Mouse (Mus musculus): ENCODE data around the gene Crip3.

Gene Crip3

GRCm38 (mm10) chr17:46455110-46455691 lies 26.5 kb downstream of the Crip3 start:
- DNase-seq (ENCODE audit: low spot score) = no peak

GRCm38 (mm10) chr17:46457791-46458190 lies 29.1 kb downstream of the Crip3 start:
- no peak for DNase-seq (ENCODE audit: low spot score)

- no peak for DNase-seq (ENCODE audit: low spot score)
Observed at GRCm38 (mm10) chr17:46458439-46458838, 29.7 kb downstream of the Crip3 start.

GRCm38 (mm10) chr17:46460673-46461072 lies 31.9 kb downstream of the Crip3 start:
- DNase-seq (ENCODE audit: low spot score) = no peak

GRCm38 (mm10) chr17:46461347-46461746 lies 32.6 kb downstream of the Crip3 start:
- no peak for DNase-seq (ENCODE audit: low spot score)

- DNase-seq (ENCODE audit: low spot score) = no peak
Observed at GRCm38 (mm10) chr17:46462226-46462625, 33.5 kb downstream of the Crip3 start.

DNA sequence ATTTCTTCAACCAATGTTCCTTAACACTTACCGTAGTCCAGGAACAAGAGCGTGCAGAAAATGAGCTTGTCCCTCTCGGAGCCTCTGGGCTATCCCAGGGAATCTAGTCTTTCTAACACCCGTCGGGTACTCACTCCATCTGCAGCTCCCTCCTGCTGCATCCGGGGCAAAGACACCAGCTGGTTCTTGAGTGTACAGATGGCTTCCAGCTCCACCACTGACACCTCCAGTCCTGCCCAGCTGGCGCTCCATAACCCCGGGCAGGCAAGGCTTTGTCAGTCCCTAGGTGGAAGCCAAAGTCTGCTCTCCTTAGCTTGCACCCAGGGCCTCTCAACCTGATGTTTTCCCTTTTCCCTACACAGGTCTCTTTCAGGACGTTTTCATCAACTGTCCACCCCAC lies 39.1 kb downstream of the Crip3 start:
- no peak for DNase-seq (ENCODE audit: low spot score)

GRCm38 (mm10) chr17:46476601-46477000 lies 47.9 kb downstream of the Crip3 start:
- no peak for DNase-seq (ENCODE audit: low spot score)

DNA sequence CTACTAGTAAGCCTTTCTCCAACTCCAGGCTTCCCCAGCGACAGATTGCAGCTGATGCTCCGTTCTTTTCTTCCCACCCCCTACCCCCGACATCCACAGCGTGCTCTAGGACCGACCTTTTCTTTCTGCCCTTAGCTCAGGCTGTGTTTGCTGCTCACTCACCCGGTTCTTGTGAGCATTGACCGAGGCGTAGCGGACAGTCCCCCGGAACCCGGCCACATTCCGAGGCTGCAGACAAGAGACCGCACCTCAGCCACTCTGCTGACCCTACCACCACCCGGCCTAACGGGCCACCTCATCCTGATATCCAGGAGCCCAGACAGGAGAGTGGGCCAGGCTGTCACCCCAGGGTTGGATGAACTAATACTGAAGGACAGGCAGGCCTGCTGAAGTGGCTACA lies 48.6 kb downstream of the Crip3 start:
- DNase-seq (ENCODE audit: low spot score) = no peak

Data from left cerebral cortex, adult 11 months (tissue).